Mouse (Mus musculus) gastrocnemius, postnatal 4 days (tissue): ENCODE data around the gene Bmp7. TPM values are rescaled to one million over a fixed set of nuclear protein-coding genes. Genes with fewer than 3 reads are reported as not detected.

Experiments
- DNase-seq, 2 experiments: peaks; one replicate each; pipeline ENCODE4 v3.0.0; 2021 to 2022; ENCODE audit warnings: low spot score in 2 of 2, mixed read lengths in 2 of 2
- long read RNA-seq, 2 experiments: library from polyadenylated mRNA; stranded (forward); transcript quantifications; one replicate each; pipeline ENCODE4 v2.0.0; 2021
- total RNA-seq, 2 experiments: library from RNA; stranded (reverse); gene quantifications; 2 replicates each; pipeline ENCODE4 v1.2.3; 2021

Bmp7 gene
- 1 to 10 TPM; 3.7 to 3.8 TPM for total RNA-seq
- long read RNA-seq, experiment 1, transcript Bmp7-201 (7 exons, 3,670 nt): major isoform, 10 of 10 reads
- long read RNA-seq, experiment 1, partial matches to known transcripts: 0 of 10 reads
- long read RNA-seq, experiment 1, other reads (novel, unspliced or antisense): 0 of 10 reads
- long read RNA-seq, experiment 2, transcript Bmp7-201 (7 exons, 3,670 nt): major isoform, 6 of 7 reads
- long read RNA-seq, experiment 2, partial matches to known transcripts: 0 of 7 reads
- long read RNA-seq, experiment 2, other reads (novel, unspliced or antisense): 1 of 7 reads

DNA sequence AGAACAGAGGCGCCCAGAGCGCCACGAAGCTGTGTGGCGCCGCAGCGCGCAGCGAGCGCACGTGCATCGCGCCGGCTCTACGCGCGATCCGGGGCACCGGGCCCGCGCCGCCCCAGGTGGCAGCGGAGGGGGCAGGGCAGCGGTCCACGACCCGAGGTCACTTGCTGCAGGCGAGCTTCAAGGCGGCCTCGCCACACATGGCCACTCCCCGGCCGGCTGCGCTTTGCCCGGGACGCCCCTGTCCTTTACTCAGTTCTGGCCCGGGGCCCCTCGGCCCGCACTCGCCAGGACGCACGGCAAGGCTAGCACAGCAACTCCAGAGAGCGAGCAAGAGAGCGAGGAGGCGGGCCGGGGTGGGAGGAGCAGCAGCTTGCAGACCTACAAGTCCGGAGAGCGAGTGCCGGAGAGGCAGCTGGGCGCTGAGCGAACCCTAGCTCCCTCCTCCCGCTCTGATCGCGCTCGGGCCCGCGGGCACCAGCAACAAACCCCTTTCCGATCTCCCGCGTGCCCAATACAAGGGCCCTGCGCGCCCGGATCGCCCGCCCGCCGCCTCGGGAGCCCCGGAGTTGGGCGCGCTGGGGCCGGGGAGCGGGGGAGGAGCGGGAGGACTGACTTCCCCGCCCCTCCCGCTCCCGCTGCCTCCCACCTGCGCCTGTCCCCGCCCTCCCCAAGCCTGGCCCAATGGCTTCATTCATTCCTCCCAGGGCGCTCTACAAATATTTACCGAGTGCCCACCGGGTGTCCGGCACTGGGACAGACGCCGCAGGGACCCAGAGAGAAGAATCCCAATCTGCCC, at the start of gene Bmp7:
Bmp7 (minus strand) TSS at position 319 of the 796 bp plus-strand sequence.
- DNase-seq: peak; percentile 41 to 68

DNA sequence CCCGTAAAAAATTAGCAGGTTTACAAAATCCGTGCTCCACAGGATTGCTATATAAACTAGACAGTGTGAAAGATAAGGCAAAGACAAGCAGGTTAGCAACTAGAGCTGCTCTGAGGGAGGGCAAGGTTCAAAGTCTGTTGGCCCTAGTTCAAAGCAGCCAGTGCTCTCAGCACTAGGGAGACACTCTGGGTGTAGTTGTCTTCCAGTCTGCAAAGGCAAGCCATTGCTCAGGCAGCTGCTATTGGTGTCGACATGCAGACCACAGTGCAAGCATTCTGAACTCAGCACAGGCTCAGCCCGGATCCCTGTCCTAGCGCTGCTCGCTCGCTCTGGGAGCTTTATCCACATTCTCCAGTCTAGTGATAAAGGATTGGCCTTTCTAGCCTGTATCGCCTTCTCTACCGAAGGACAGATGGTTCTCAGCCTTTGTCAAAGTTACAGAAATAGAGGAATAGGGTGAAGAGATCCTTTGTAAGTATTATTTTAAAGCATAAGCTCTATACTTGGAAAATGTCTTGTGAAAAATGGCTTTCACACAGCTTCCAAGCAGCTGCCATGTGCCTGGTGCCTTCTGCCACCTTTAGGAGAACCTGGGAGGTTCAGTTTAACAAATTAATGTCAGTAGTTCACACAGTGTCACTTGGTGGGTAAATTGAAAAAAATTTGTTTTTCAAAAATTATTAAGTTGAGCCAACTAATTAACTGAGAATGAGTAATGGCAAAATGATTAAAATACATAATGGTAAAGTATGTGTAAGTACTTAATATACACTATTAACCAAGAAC, 42.8 kb upstream of the Bmp7 start:
- DNase-seq: no peak

DNA sequence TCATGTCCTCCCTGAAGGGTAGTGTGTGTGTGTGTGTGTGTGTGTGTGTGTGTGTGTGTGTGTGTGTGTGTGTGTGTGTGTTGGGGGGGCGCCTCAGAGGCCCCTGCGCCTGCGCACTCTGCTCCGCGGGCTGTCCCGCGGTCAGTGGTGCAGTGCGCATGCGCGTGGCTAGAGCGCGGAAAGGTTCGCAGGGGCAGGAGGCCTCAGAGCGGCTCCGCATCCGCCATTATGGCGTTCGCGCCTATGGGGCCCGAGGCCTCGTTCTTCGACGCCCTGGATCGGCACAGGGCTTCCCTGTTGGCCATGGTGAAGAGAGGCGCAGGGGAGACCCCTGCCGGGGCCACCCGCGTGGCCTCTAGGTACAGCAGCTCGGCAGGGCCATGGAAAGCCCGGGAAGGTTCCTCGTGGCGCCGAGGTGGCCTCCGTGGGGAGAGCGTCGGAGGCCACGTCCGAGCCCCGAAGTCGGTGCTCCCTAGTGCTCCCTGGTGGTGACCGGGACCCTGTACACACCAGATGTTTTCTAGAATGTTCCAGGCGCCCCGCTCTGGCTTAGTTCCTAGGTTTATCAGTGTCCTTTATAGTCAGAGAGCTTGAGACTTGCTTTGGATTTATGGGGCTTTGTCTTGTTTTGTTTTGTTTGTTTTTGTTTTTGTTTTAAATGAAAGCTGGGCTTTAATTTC, 39.7 kb upstream of the Bmp7 start:
- DNase-seq: no peak

GRCm38 (mm10) chr2:172978131-172978633, 38.1 kb upstream of the Bmp7 start:
- DNase-seq: no peak

GRCm38 (mm10) chr2:172977409-172978130, 37.4 kb upstream of the Bmp7 start, which contains the start of gene Spo11:
TSS of gene Spo11 (plus strand) at chr2:172977700.
- DNase-seq: no peak

- DNase-seq: no peak
Observed at GRCm38 (mm10) chr2:172976661-172977238, 36.6 kb upstream of the Bmp7 start.

DNA sequence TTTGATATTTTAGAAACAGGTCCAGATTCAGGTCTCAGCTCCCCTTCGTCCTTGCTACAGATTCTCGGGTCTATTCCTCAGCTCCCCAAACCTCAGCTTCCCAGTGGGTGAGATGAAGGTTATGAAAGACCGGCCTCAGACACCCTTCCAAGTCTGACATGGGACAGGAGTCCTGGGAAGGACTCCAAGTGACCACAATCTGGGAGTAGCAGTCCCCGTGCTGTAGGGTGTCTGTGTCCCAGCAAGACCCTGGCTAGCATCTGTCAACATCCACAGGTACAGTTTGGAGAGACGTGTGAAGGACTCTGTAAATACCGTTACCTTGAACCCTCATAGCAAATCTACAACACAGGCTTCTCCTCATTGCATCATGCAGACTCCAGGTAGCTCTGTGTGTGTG, 35.0 kb upstream of the Bmp7 start:
- no peak for DNase-seq

- no peak for DNase-seq
Observed at GRCm38 (mm10) chr2:172974701-172975100, 34.6 kb upstream of the Bmp7 start.

DNA sequence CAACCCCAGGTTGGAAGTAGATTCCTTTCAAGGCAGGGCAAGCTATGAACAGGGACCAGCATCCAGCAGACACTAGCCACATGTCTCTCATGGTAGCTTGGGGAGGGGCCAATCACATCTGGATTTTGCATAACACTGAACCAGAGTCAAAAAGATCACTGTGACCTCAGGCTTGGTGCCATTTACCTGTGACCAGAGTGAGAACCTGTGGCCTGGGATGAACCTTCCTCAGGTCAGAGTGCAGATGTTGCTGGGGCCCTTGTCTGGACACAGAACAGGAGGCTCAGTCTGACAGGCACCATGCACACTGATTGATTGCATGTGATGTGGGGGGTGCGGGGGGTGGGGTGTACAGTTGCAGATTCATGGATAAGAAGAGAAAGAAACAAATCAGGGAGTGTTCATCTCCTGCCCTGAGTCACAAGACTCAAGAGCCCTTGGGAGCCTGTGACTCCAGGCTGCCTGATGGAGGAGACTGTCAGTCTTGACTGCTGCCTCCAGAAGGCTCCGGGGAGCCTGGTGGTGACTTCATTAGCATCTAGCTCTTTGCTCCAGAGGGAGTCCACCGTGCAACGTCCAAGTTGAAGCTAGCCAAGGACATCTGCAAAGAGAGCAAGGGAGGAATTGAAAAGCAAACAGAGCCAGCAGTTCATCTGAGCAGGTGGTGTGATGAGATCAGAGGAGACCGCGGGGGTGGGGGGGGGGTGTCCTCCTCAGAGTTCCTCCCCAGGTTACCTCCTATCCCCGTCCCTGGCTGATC, 33.9 kb upstream of the Bmp7 start:
- peak in 1 of 2 experiments; percentile 39 for DNase-seq

DNA sequence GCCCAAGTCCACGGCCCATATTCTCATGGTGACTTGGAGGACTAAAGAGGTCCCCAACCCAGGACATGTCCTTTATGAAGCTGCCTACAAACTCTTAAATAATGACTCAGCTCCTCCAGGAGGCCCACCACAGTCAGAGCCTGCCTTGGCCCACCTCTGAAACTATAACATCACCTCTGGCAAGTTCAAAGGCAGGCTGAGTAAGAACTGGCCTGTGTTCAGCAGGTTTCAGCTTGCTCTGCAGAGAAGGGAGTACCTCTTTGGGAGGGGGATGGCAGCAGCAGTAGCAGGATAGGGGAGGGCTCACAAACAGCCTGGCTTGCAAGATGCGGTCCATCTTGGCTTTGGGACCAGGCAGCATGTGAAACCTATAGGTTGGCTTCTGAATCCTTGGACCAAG, 31.7 kb upstream of the Bmp7 start:
- DNase-seq: no peak

GRCm38 (mm10) chr2:172966480-172966879, 26.4 kb upstream of the Bmp7 start:
- no peak for DNase-seq

- no peak for DNase-seq
Observed at GRCm38 (mm10) chr2:172965249-172965648, 25.1 kb upstream of the Bmp7 start.

DNA sequence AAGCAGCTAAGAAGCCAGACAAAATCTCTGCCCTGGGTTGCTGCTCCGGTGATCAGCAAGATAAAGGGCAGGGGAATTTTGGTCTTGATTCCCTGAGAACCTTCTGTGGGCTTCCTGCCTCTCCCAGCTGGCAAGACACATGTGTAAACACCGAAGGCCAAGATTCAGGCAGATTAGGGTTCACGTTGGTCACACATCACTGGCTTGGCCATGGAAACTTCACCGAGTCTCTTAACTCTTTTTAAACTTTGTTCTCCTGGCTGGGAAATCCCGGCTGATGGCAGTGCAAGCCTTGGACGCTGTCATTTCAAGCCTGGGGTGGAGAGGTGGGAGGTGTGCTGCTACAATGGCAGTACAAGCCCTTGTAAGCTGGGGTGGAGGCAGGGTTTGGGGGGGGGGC, 21.1 kb upstream of the Bmp7 start:
- no peak for DNase-seq

GRCm38 (mm10) chr2:172960350-172960749, 20.2 kb upstream of the Bmp7 start:
- no peak for DNase-seq

- DNase-seq: no peak
Observed at GRCm38 (mm10) chr2:172959006-172959768, 19.1 kb upstream of the Bmp7 start.

- DNase-seq: no peak
Observed at GRCm38 (mm10) chr2:172958579-172958978, 18.5 kb upstream of the Bmp7 start.

DNA sequence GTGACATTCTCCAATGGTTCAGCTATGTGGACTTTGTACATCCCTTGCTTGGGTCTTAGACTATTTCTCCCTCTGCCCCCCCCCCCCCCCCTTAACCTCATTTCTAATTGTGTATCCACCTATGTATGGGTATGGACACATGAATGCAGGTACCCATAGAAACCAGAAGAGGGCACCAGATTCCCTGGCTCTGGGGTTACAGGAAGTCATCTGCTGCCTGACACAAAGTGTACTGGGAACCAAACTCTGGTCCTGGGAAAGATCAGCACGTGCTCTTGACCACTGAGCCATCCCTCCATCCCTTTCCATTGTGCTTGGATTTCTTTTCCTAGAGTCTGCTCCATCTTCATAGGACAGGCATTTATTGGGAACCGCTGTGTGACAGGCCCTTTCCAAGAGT, 11.9 kb upstream of the Bmp7 start:
- no peak for DNase-seq

DNA sequence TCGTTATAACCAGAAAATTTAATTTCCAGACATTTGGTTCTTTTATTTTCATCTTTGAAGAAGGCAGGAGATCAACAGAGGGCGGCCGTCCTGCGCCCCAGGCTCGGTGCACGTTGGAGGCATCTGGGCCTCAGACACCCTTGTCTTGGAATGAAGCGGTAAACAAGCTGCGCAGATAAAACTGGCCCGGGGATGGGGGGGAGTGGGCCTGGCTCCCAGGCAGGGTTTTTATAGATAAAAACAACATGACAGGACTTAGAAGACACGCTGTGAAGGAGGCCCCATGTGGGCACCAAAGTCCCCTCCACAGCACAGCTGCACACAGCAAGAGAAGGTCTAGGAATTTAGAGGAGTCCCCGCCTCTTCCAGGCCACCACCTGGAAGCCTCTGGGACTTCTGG, 10.6 kb upstream of the Bmp7 start:
- DNase-seq: no peak
